Mouse (Mus musculus) cerebellum, adult 9-10 months (tissue): ENCODE data around the gene Enpp6.
"Not testable (repeated sequence)": the region's sequence is repeated elsewhere in the genome, so short reads cannot be mapped to it uniquely, and the experiment has no call there.

Experiments used
- DNase-seq: peaks from one replicate; pipeline ENCODE4 v3.0.0; 2022

Enpp6 gene

GRCm38 (mm10) chr8:47005676-47006075 lies 19.0 kb downstream of the Enpp6 start:
- DNase-seq, result peak; percentile 5

DNA sequence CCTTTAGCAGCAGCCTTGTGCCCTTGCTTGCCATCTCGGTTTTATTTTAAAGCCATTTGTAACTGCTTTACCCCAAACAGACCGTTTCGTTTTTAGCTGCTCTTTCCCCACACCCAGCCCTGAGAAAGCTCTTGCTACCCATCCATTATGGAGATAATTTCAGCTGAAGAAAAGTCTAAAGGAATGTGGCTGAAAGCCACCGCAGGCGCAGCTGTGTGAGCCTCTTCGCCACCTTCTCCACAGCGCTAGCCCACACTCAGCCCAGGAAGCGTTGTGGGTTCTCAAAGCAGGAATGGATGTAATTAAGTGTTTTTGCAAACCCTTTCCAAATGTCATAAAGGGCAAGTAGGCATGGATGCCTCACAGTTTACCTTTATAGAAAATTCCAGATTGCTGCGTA lies 20.1 kb downstream of the Enpp6 start:
- DNase-seq, result no peak

GRCm38 (mm10) chr8:47008220-47008773 lies 21.6 kb downstream of the Enpp6 start:
- DNase-seq, result no peak

DNA sequence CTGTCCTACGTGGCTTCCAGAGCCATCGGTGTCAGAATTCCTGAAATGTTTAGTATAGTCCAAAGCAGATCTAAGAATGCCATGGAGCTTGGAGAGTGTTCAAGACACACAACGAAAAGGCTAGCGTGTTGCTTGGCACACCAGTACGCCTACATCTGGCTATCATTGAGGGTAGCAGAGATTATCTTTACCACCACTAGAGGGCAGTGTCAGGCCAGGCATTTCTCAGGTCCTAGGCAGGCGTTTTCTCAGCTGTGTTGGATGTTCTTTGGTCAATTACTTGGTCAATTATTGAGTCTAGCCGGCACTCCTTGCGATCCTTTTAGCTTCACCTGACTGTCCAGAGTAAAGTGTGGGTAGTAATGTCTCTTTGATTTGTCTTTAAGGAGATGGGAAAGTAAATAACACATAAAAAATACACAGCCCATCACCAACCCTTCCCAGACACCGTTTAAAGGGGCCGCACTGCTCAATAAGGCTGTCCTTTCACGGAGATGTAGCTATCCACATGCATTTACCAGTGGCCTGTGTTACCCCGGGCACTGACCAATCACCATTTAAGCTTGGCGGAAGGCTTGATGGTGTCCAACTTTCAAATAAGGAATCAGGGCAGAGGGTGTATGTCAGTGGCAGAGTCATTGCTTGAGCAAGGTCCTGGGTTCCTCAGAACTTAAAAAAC lies 29.7 kb downstream of the Enpp6 start:
- DNase-seq, result peak; percentile 80

GRCm38 (mm10) chr8:47021135-47021555 lies 34.5 kb downstream of the Enpp6 start:
- peak; percentile 5 for DNase-seq

- no peak for DNase-seq
Measured at GRCm38 (mm10) chr8:47024612-47025011, 37.9 kb downstream of the Enpp6 start.

DNA sequence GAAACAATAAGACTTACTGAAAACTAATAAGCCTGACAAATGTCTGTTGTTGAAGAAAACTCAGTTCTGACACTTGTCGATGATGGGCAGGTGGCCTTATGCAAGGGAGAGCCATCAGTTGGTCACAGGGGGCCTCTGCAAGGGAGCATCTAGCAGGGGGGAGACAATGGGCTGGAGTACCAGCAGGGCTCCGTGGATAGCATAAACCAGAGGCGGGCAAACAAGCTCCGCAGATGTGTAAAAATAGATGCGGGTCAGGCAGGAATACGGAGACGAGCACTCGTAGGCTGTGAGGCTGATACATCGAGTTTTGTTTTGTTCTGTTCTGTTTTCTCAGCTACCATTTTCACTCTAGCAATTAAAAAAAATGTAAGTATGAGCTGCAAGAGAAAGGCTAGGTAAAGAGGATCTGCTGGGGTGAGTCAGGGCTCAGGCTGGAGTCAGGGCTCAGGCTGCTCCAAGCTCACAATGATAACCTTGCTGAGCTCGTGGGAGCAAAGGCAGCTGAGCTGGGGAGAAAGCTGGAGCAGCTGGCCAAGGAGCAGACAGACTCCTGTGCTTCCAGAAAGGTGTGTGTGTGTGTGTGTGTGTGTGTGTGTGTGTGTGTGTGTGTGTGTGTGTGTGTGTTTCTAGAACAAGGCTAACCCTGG lies 40.3 kb downstream of the Enpp6 start:
- no peak for DNase-seq

- DNase-seq, result no peak
Measured at GRCm38 (mm10) chr8:47028474-47028873, 41.8 kb downstream of the Enpp6 start.

- no peak for DNase-seq
Measured at GRCm38 (mm10) chr8:47030321-47030720, 43.6 kb downstream of the Enpp6 start.

- DNase-seq, result peak; percentile 4
Measured at GRCm38 (mm10) chr8:47032081-47032480, 45.4 kb downstream of the Enpp6 start.

GRCm38 (mm10) chr8:47033976-47034375 lies 47.3 kb downstream of the Enpp6 start:
- DNase-seq, result no peak

GRCm38 (mm10) chr8:47036501-47036900 lies 49.8 kb downstream of the Enpp6 start:
- DNase-seq, result no peak

GRCm38 (mm10) chr8:47037405-47037804 lies 50.7 kb downstream of the Enpp6 start:
- no peak for DNase-seq

GRCm38 (mm10) chr8:47040215-47040614 lies 53.5 kb downstream of the Enpp6 start:
- not testable (repeated sequence) for DNase-seq

- DNase-seq, result no peak
Measured at GRCm38 (mm10) chr8:47046340-47046739, 59.7 kb downstream of the Enpp6 start.

DNA sequence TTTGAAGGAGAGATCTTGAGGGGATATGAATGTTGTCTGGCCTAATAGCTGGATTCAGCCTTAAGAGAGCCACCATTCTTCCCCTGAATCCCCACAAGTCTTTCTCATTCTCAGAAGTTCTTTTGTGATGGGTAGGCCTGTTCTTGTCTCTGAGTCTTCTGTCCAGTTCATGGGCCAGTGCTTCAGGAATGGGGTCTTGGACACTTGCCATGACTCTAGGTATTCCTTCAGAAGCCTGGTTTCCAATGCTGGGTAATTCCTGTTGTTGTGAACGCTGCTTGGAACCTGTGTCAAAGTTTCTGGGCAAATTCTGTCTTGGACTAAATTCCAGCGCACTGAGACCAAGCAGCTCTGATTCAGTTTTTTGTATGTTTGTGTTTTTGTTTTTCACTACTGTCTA lies 60.5 kb downstream of the Enpp6 start:
- DNase-seq, result no peak

- DNase-seq, result no peak
Measured at GRCm38 (mm10) chr8:47048584-47048983, 61.9 kb downstream of the Enpp6 start.

GRCm38 (mm10) chr8:47052643-47053042 lies 66.0 kb downstream of the Enpp6 start:
- no peak for DNase-seq

- no peak for DNase-seq
Measured at GRCm38 (mm10) chr8:47056086-47056485, 69.4 kb downstream of the Enpp6 start.

DNA sequence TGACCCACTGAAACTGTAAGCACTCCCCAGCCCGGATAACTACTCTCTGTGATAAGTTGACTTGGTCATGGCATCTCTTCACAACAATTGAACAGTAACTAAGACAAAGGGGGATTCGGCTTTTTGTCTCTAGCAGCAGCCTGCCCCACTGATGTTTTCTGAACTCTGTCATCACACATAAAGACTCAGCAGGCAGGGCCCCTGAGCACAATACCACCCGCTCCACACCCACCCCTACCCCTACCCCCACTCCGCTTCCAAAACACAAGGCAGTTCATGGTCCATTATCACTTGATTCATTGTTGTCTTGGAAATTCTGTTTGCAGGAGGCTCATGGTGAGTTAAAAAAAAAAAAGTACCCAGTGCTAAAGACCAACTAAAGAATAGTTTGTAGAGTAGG lies 71.8 kb downstream of the Enpp6 start:
- DNase-seq, result no peak

DNA sequence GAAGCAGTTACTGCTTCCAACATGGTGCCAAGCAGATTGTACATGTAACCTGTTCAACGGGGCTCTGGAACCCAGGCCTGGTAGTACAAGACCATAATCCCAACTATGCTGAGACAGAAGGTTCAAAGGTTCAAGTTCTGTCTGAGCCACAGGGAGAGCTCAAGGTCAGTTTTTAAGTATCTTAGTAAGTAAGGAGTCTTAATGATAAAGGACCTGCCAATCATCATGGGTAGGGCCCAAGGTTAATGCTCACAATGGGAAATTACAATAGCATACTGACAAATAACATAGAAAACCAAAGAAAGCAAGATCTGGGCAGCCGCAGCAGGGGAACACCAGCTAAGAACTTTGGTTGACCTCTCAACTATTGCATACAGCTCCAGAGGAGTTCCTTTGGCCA lies 72.3 kb downstream of the Enpp6 start:
- no peak for DNase-seq

DNA sequence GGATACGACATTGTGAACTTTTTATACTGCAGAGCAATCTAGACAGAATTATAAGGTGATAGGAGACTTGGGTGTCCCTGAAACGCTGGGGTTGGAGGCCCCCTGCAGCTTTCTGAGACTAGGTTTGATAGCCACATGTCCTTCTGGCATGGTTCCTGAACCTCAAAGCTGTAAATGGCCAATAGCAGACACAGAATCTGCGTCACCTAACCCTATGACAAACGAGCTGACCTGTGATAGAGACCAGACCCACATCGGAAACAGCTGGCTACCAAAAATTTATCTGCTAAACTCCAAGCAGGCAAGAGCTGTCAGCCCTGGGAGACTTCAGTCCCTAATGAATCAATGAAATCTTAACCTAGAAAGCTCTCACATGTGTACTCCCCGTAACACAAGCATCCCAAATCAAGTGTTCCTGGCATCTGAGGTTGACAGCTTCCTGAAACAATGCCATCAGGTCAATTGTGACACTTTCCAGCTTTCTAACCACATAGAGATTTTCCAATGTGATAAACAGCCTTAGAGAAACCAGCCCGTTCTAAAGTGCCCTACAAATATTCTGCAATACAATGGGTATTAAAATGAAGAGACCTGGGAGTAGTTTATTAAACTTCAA lies 74.5 kb downstream of the Enpp6 start:
- no peak for DNase-seq

DNA sequence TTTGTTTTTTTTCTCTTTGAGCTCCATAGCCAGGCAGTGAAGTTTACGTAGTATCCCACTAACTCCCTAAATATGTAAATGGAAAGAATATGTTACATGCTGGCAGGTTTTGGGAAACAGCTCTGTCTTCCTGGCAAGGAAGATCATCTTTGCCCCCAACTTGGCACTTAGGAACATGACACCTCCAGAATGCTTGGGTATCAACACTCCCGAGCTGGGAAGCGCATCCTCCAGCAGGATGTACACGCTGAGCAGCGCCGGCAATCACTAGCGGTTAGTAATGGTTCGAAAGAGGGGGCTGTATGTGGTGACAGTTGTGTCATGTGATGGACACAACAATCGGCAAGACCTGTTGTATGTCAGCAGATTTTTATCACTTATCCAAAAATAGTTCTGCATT lies 80.4 kb downstream of the Enpp6 start:
- no peak for DNase-seq

GRCm38 (mm10) chr8:47069634-47070033 lies 82.9 kb downstream of the Enpp6 start:
- no peak for DNase-seq
